ENCODE assay signal across 9 mouse cellular contexts in the genomic region with DNA sequence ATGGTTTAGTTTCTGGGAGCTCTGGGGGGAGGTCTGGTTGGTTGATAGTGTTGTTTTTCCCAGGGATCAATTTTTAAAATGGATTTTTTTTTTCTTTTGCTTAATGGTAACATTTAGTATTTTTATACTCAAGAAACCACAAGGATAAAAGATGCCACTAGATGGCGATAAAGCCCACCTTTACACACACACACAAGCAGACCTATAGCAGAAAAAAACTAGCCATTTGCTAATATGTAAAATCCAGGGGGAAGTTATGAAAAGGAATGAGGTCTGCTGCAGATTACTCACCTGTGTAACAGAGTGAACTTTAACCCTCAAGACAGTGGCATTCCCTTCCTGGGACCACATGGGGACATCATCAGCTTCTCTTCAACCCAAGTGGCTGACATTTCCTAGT. TPM values are rescaled to one million over a fixed set of nuclear protein-coding genes. Genes with fewer than 3 reads are reported as not detected.
A peak's percentile ranks its signal among the peaks of the same experiment; 100 is the strongest.
DNase-seq lines count a peak whose midpoint lies in the region; ATAC-seq and TF ChIP-seq lines count a peak whose summit lies in the region.
"Had no signal": no experiment of that assay in that cellular context is flagged by ENCODE, and none has a peak within 500 bp of the region (broad histone marks: within the 10 kb centered on the region; RNA-seq: fewer than 3 reads in every experiment).

No protein-coding gene starts in this region.

- no peak overlapping the region for H3K4me2 ChIP-seq in forebrain, embryonic 15.5 days (replicated peaks)
- H3K4me2 ChIP-seq: limb, embryonic 13.5 days had no signal

- no peak overlapping the region for H3K9ac ChIP-seq in forebrain, embryonic 15.5 days (replicated peaks)
- H3K9ac ChIP-seq: limb, embryonic 13.5 days had no signal

- TF ChIP-seq CTCF in left cerebral cortex, adult 2 months (IDR thresholded peaks at IDR 0.05) = peak; percentile 73

- no peaks in the 10 kb centered on the region for H3K36me3 ChIP-seq in forebrain, embryonic 15.5 days
- H3K36me3 ChIP-seq: limb, embryonic 13.5 days had no signal

- no peak overlapping the region for H3K27ac ChIP-seq in forebrain, embryonic 15.5 days (replicated peaks)
- H3K27ac ChIP-seq in left cerebral cortex, adult 2 months = no peak overlapping the region
- H3K27ac ChIP-seq: limb, embryonic 13.5 days had no signal

- no peaks in the 10 kb centered on the region for H3K9me3 ChIP-seq in forebrain, embryonic 15.5 days
- H3K9me3 ChIP-seq: limb, embryonic 13.5 days had no signal

- intact Hi-C loops in heart, postnatal 25 days (cut with DNase I) = loop anchor here (2.0 kb wide), 1 partner anchor 39 kb away; no protein-coding TSS in a partner anchor
- intact Hi-C loops in left cerebral cortex, adult 2 months (cut with DNase I) = loop anchor here (1.0 to 10.0 kb wide), 4 partner anchors 40 to 469 kb away; no protein-coding TSS in a partner anchor

- H3K4me1 ChIP-seq in forebrain, embryonic 15.5 days = 0 out of 2 replicates have a peak, but pooled peaks cover 5% of the 10 kb centered on the region
- H3K4me1 ChIP-seq: limb, embryonic 13.5 days had no signal

- 0% methylated on average over 1 of the region's 1 CpGs for WGBS in forebrain, embryonic 15.5 days

- ATAC-seq in forebrain, embryonic 15.5 days (replicated peaks) = peak; percentile 58

- no peaks in the 10 kb centered on the region for H3K27me3 ChIP-seq in forebrain, embryonic 15.5 days
- H3K27me3 ChIP-seq: limb, embryonic 13.5 days had no signal

- DNase-seq in heart, adult 8-10 months (ENCODE audit: low spot score) = peak; percentile 35
- no peak for DNase-seq in heart, postnatal 25 days (ENCODE audit: low spot score)
- DNase-seq in 416B (ENCODE audit: low read depth) (peak; percentile 84), MN1 (ENCODE audit: low spot score) (peak; percentile 72)
- peak in 1 of 2 experiments; percentile 24 for DNase-seq in left cerebral cortex, adult 2 months (ENCODE audit: extremely low spot score in 1 of 2, low spot score in 2 of 2)
- peak; percentile 51 for DNase-seq in retina, postnatal 7 days (ENCODE audit: low read depth, low spot score)
- no peak for DNase-seq in spleen, postnatal 10 days (ENCODE audit: low spot score in 2 of 2)

- H3K4me3 ChIP-seq in forebrain, embryonic 15.5 days = no peak overlapping the region
- H3K4me3 ChIP-seq in left cerebral cortex, adult 2 months = no peak overlapping the region
- H3K4me3 ChIP-seq: limb, embryonic 13.5 days had no signal

RNA-seq across cellular contexts. Expression of gene Pced1b, which starts 51.3 kb away (rescaled TPM):
- 1 to 10 TPM; 2.5 to 4.8 (median 3.8) TPM for total RNA-seq in heart, adult 8-10 months (2022)
- 1 to 10 TPM; 2.3 to 2.5 TPM for total RNA-seq in heart, postnatal 25 days (2021)
- polyA plus RNA-seq in forebrain, embryonic 15.5 days (2015; fragmentation: Nextera tagmentation; extraction: Ambion mirVana) = 3.1 and 4.1 TPM in 2 replicates
- 1 to 10 TPM; 6.3 TPM for total RNA-seq in left cerebral cortex, adult 2 months (2021)

RNA-seq across cellular contexts. Expression of gene Amigo2, which starts 51.5 kb away (rescaled TPM):
- 1 to 10 TPM; 4.8 to 6.1 (median 5.7) TPM for total RNA-seq in heart, adult 8-10 months (2022)
- total RNA-seq in heart, postnatal 25 days (2021) = 1 to 10 TPM; 5.2 to 7.0 TPM
- polyA plus RNA-seq in forebrain, embryonic 15.5 days (2015; fragmentation: Nextera tagmentation; extraction: Ambion mirVana) = 4.7 and 6.5 TPM in 2 replicates
- total RNA-seq in left cerebral cortex, adult 2 months (2021) = 1 to 10 TPM; 5.1 to 6.8 TPM

Comparison
In these comparisons a context has a peak if more than half of its experiments do, and no peak if none do; other contexts are left out.
1. DNase-seq: peak in heart, adult 8-10 months (single experiment), 416B (single experiment), MN1 (single experiment) and retina, postnatal 7 days (single experiment); none in heart, postnatal 25 days (single experiment) and spleen, postnatal 10 days (0 of 2).